Mouse (Mus musculus) cortical plate, adult 2 months (tissue): ENCODE results near the gene Hhex.

Source experiments
- CTCF ChIP-seq: fragments of 200-500 bp; IDR thresholded peaks from 2 replicates; pipeline ENCODE4 v1.5.1; 2011; ENCODE audit warnings: mild to moderate bottlenecking, control low read depth, low read length; ENCODE audit not compliant: insufficient read depth; ENCODE audit errors: extremely low read depth
- POLR2A ChIP-seq: fragments of 200-500 bp; IDR thresholded peaks from 2 replicates; pipeline ENCODE4 v1.6.1; 2011; ENCODE audit warnings: mild to moderate bottlenecking, low read length, control low read depth; ENCODE audit not compliant: insufficient read depth; ENCODE audit errors: extremely low read depth

- TF ChIP-seq CTCF (no peak), POLR2A (no peak)
Observed at GRCm38 (mm10) chr19:37386126-37386525, 48.5 kb upstream of the Hhex start.
